Mouse (Mus musculus) embryonic facial prominence, embryonic 11.5 days (tissue): Measurements from ENCODE around the gene Rgmb. TPM values are rescaled to one million over a fixed set of nuclear protein-coding genes. Genes with fewer than 3 reads are reported as not detected.

Experiments used
- ATAC-seq: fragments of 200-750 bp; cut with Nextera tagmentation; replicated peaks from 2 replicates; pipeline ENCODE4 v1.8.0; 2017; ENCODE audit warnings: low read depth; ENCODE audit not compliant: insufficient number of reproducible peaks, low FRiP score, low TSS enrichment
- DNase-seq: peaks from one replicate; pipeline ENCODE4 v3.0.0-alpha.2; 2015; ENCODE audit warnings: low spot score
- H3K27ac ChIP-seq: fragments of 300-500 bp; sonication (generic); replicated peaks from 2 replicates; pipeline ENCODE4 v1.5.1; 2014; ENCODE audit warnings: mild to moderate bottlenecking, low read depth, low read length, control low read depth
- H3K27me3 ChIP-seq: fragments of 300-500 bp; sonication (generic); 2 replicates; pipeline ENCODE4 v1.6.1; 2014; ENCODE audit warnings: mild to moderate bottlenecking, low read length, moderate library complexity, mixed read lengths; ENCODE audit not compliant: control insufficient read depth, insufficient read depth
- H3K36me3 ChIP-seq: fragments of 300-500 bp; sonication (generic); replicated peaks from 2 replicates; pipeline ENCODE4 v1.6.1; 2014; ENCODE audit warnings: low read depth, mild to moderate bottlenecking, low read length, moderate library complexity, mixed read lengths; ENCODE audit not compliant: control insufficient read depth, insufficient read depth
- H3K4me1 ChIP-seq: fragments of 300-500 bp; sonication (generic); 2 replicates; pipeline ENCODE4 v1.6.1; 2014; ENCODE audit warnings: low read length, mixed read lengths; ENCODE audit not compliant: control insufficient read depth, insufficient read depth
- H3K4me2 ChIP-seq: fragments of 300-500 bp; sonication (generic); 2 replicates; pipeline ENCODE4 v1.6.1; 2014; ENCODE audit warnings: low read depth, mild to moderate bottlenecking, control low read depth, low read length, moderate library complexity
- H3K4me3 ChIP-seq: fragments of 300-500 bp; sonication (generic); 2 replicates; pipeline ENCODE4 v1.5.1; 2014; ENCODE audit warnings: low read depth, low read length, control low read depth
- H3K9ac ChIP-seq: fragments of 300-500 bp; sonication (generic); replicated peaks from 2 replicates; pipeline ENCODE4 v1.6.1; 2014; ENCODE audit warnings: mild to moderate bottlenecking, control low read depth, low read length
- H3K9me3 ChIP-seq: fragments of 300-500 bp; sonication (generic); replicated peaks from 2 replicates; pipeline ENCODE4 v1.6.1; 2016; ENCODE audit warnings: mild to moderate bottlenecking, low read length, inconsistent platforms, mixed read lengths; ENCODE audit not compliant: control insufficient read depth
- WGBS: fragments of 180-500 bp; shearing (Covaris S2); extraction: QIAGEN DNeasy Blood & Tissue Kit; methylation state at CpG from one replicate; pipeline ENCODE4 v1.1.7; 2014; 5-methylcytosine and 5-hydroxymethylcytosine counted together
- polyA plus RNA-seq: library from polyadenylated mRNA; unstranded; fragments of >200 nt; fragmentation: Nextera tagmentation; extraction: Ambion mirVana; gene quantifications from 2 replicates; pipeline ENCODE4 v1.2.1, GENCODE M21; 2014

Rgmb gene
- polyA plus RNA-seq, 1 experiment from 2014 or later: 28.9 TPM

DNA sequence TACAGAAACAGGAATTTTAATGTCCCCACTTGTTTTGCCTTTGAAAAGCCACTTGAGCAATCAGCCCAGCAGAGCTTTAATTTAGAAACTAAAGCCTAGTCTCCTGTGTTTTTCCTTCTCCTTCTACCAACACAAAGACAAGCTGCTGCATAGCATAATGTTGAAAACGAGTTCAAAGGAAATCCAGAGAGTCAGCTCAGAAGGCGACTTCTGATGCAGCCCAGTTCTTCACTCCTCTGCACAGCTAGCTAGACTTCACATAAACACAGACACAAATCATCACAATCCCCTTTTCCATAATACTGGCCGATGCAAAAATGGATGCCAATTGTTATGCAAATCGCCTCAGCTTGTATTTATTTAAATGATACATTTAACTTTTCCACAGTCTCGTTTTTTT, 1.6 kb upstream of the Rgmb start:
- Histone ChIP-seq H3K4me1 (no peaks in the 10 kb centered on the region; the same call in none of the 2 replicates), H3K9ac (no peak overlapping the region), H3K4me3 (no peak overlapping the region), H3K4me2 (no peak overlapping the region), H3K9me3 (no peaks in the 10 kb centered on the region), H3K36me3 (no peaks in the 10 kb centered on the region), H3K27ac (no peak overlapping the region), H3K27me3 (no peaks in the 10 kb centered on the region)
- 29% methylated on average over 5 of the region's 5 CpGs for WGBS
- ATAC-seq: no peak
- DNase-seq: no peak

DNA sequence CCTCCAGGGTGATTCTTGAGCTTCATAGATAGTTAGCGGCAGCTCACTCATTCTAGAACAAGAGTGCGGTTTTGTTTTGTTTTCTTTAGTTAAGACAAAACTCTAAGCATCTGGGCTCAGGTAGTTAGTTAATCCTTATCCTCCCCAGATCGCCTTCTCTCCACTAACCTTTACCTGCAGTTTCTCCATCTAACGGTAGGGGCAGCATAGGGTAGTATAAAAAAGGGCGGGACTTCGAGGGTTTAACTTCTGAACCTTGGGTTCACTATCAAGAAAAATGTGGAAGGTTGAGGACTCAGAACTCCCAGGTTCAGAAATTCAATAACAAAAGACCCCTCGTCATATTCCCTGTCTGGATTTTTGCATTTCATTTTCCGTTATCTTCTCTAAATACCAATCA, 971 bp upstream of the Rgmb start:
- no peak overlapping the region for H3K4me3 ChIP-seq
- no peaks in the 10 kb centered on the region for H3K27me3 ChIP-seq
- ATAC-seq (no peak), DNase-seq (peak; percentile 77)
- H3K9ac ChIP-seq: no peak overlapping the region
- no peaks in the 10 kb centered on the region for H3K9me3 ChIP-seq
- WGBS: 18% methylated on average over 8 of the region's 8 CpGs
- no peak overlapping the region for H3K4me2 ChIP-seq
- H3K27ac ChIP-seq: no peak overlapping the region
- no peaks in the 10 kb centered on the region for H3K36me3 ChIP-seq
- no peaks in the 10 kb centered on the region; the same call in none of the 2 replicates for H3K4me1 ChIP-seq

DNA sequence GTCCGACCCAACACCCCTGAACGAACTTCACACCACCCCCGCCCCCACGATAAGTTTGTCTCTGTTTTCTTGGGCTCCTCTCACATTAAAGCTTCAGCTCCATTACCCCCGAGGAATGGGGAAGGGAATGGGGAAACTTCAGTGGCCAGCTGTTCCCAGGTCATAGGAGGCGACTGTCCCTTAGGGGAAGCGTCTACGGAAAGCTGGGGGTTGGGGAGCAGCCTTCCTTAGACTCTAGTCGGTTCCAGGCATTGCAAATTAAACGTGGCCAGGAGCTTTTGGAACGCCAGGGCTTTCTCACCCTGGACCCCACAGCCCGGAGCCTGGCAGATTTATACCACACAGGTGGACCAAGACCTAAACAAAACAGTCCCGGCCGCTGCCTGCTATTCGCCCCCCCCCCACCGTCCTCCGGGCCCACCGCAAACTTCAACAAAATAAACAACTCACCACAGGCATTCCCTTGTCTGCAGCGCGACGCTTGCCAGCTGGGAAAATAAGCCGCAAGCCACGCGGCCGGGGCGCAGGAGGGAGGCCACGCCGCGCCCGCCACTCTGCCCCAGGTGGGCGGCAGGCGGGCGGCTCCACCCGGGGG, 571 bp downstream of the Rgmb start:
- Histone ChIP-seq H3K4me3 (peak overlapping the region; percentile 59), H3K9me3 (no peaks in the 10 kb centered on the region), H3K9ac (peak overlapping the region; percentile 77), H3K36me3 (no peaks in the 10 kb centered on the region), H3K27ac (peak overlapping the region; percentile 80), H3K4me1 (no peaks in the 10 kb centered on the region; the same call in none of the 2 replicates), H3K4me2 (peak overlapping the region; percentile 91), H3K27me3 (no peaks in the 10 kb centered on the region)
- WGBS: under 1% methylated on average over 34 of the region's 34 CpGs
- DNase-seq: peak; percentile 62
- no peak; the same call in 1 of the 2 replicates for ATAC-seq

DNA sequence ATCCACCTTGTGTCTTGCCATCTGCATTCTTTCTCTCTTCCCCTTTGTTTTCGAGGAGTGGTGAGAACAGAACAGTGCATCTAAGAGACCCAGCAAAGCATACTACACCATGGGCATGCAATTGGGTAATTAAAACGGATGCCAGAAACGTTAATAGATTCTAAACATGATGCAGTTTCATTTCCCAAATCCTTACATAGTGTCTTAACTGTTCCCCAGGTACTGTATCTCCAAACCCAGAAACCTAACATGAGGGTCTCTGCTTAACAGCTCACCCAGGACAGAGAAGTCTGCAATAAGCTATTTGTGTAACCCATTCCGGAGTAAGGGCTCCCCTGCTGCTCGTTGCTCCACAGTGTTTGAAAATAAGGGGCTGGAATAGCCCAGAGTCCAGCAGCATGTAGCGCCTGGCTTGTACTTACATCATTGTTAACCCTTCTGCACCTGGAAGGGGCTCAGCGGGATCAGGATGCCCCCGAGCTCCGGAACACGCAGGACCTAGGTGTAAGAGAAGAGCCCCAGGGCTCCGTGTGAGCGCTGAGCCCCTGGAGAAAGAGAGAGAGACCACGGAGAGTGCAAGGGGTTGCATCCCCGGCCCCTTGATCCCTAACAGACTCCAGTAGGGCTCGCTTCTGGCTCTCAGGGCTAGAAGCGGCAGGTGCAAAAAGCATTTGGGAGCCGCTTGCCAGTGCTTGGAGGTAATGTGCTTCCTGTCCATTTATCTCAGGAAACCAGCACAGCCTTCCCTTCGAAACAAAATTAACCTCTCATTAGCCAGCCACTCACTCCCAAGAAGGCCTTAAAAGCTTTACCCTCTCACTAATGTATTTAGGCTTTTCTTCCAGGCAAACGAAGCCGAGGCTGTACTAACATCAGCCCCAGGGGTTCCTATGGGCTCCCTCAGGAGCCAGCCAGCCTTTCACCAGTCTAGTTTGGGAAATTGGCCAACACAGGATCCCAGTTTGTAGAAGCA, 1.4 kb downstream of the Rgmb start:
- peak; percentile 45 for DNase-seq
- H3K9ac ChIP-seq: peak overlapping the region; percentile 77
- H3K4me2 ChIP-seq: peak overlapping the region; percentile 91
- peak overlapping the region; percentile 59 for H3K4me3 ChIP-seq
- H3K36me3 ChIP-seq: no peaks in the 10 kb centered on the region
- no peaks in the 10 kb centered on the region for H3K27me3 ChIP-seq
- no peaks in the 10 kb centered on the region; the same call in none of the 2 replicates for H3K4me1 ChIP-seq
- no peak for ATAC-seq
- under 1% methylated on average over 20 of the region's 20 CpGs for WGBS
- peak overlapping the region; percentile 80 for H3K27ac ChIP-seq
- H3K9me3 ChIP-seq: no peaks in the 10 kb centered on the region

DNA sequence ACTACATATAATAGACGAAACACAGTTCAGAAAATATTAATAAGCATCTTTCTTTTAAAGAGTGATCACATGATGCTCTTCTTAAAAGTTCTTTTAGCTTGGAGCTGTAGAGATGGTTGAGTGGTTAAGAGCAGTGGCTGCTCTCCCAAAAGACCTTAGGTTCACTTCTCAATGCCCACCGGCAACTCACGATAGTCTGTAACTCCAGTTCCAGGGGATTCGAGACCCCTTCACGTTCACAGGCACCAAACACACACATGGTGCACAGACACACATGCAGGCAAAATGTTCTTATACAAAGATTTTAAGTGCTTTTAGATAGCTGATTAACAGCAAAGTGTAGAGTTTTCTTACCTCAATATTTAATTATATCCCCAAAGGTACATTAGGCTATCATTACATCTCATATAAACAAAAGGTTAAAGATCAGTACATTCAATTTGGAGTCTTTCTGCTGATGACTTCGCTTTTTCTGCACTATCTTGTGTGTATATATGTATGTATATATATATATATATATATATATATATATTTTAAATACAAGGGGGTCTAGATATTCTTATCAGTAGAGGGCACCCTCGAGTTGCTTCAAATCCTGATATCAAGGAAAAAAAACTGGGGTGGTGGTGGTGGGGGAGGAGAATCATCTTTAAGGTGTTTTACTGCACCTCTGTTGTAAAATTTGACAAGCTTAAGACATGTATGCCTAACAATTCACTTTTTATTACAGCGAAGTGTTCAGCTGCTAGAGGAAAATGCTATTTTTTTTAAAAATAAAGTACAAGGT, 2.5 kb downstream of the Rgmb start:
- H3K27ac ChIP-seq: no peak overlapping the region
- ATAC-seq (no peak), DNase-seq (peak; percentile 38)
- H3K9me3 ChIP-seq: no peaks in the 10 kb centered on the region
- no peak overlapping the region for H3K9ac ChIP-seq
- WGBS: 53% methylated on average over 8 of the region's 8 CpGs
- H3K4me1 ChIP-seq: no peaks in the 10 kb centered on the region; the same call in none of the 2 replicates
- no peak overlapping the region for H3K4me3 ChIP-seq
- no peaks in the 10 kb centered on the region for H3K36me3 ChIP-seq
- H3K27me3 ChIP-seq: no peaks in the 10 kb centered on the region
- H3K4me2 ChIP-seq: no peak overlapping the region

DNA sequence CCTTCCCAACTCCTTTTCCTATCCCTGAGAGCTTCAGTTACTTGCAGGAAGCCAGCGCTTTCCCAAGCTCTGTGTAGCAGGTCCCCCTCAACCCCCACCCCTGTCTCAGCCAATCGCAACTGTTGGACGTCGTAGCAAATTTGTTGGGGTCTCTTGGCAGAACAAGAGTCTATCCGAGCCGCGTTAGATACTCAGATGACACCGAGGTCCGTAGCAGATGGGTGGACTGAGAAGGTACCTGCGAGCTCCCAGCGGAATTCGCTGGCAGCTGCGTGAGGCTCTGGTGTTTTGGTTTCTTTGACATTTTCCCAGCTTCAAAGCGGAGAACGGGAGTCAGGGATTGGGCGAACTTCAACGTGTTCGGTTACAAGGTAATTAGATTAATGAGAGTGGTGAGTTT, 3.9 kb downstream of the Rgmb start:
- ATAC-seq (0 out of 2 replicates have a peak, but pooled peaks have one; percentile 8), DNase-seq (no peak)
- Histone ChIP-seq H3K4me3 (peak overlapping the region; percentile 84), H3K4me1 (no peaks in the 10 kb centered on the region; the same call in none of the 2 replicates), H3K9ac (peak overlapping the region; percentile 14), H3K9me3 (no peaks in the 10 kb centered on the region), H3K36me3 (no peaks in the 10 kb centered on the region), H3K27me3 (no peaks in the 10 kb centered on the region), H3K27ac (no peak overlapping the region), H3K4me2 (peak overlapping the region; percentile 80)
- under 1% methylated on average over 18 of the region's 18 CpGs for WGBS

DNA sequence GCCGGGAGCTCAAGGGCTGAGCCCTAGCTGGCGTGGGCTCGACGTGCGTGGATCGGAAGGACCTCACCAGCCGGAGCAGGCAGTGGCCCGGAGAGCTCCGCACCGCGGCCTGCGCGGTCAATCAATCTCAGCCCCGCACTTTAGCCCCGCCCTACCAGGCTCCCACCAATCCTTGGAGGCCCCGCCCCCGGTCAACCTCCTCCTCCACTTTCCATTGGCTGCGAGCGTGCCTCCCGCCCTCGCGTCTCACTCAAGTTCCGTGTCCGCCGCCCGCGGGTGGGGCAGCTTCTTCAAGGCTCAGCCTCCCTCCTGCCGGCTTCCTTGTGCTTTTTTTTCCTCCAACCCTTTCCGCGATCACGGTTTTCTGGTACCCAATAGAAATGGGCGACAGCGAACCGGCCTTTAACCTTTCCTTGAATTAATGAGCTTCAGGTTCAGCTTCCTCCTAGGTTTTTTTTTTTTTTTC, 4.4 kb downstream of the Rgmb start:
- Histone ChIP-seq H3K9me3 (no peaks in the 10 kb centered on the region), H3K27me3 (no peaks in the 10 kb centered on the region), H3K4me2 (peak overlapping the region; percentile 80), H3K9ac (peak overlapping the region; percentile 92), H3K36me3 (no peaks in the 10 kb centered on the region), H3K4me1 (no peaks in the 10 kb centered on the region; the same call in none of the 2 replicates), H3K27ac (peak overlapping the region; percentile 60), H3K4me3 (peak overlapping the region; percentile 84)
- WGBS: 0% methylated on average over 26 of the region's 34 CpGs
- DNase-seq (peak; percentile 99), ATAC-seq (peak; percentile 88)
